Mouse (Mus musculus): Measurements from ENCODE around the gene Ifitm3.
A peak's percentile ranks its signal among the peaks of the same experiment; 100 is the strongest.
"Not testable (repeated sequence)": the region's sequence is repeated elsewhere in the genome, so short reads cannot be mapped to it uniquely, and the experiment has no call there.

The Ifitm3 gene

DNA sequence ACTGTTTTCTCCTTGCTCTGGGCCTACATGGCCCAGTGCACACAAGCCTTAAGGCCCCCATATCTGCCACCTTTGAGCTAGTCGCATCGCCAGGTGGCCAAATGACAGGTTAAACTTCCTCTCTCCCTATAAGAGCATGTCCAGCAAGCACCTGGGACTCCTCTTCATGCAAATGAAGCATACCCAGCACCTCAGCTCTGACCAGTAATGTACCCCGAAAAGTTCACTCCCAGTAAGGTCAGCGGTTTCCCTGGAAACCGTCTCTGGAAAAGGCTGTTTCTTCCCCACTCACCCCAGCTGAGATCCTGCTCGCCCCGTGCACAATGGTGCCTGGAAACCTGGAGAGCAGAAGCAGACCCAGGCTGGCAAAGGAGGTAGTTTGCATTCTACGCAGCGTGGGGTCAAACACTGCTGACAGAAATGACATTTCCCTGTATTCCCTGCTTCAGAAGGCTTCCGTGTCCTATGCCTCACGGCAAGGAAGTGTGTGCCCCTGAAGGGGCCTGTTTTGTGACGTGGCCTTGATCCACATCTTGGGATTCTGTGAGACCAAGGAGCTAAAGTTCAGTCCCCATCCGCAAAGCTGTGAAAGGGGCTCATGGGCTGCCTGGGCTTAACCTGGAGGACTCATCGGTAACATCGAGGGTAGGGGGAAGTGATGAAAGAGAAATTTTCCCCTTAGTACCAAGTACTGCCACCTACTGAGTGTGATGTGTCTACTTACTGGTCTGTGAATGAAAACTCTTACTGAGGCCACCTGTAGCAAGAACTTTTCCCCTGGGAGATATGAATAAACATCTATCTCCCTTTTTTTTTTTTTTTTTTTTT, 9.5 kb downstream of the Ifitm3 start:
- DNase-seq (ENCODE audit: low read depth, low spot score) = no peak

- DNase-seq (ENCODE audit: low read depth, low spot score) = no peak
Observed at GRCm38 (mm10) chr7:140998853-140999700, 11.5 kb downstream of the Ifitm3 start.

GRCm38 (mm10) chr7:140997817-140998216, 12.8 kb downstream of the Ifitm3 start:
- DNase-seq (ENCODE audit: low read depth, low spot score) = no peak

DNA sequence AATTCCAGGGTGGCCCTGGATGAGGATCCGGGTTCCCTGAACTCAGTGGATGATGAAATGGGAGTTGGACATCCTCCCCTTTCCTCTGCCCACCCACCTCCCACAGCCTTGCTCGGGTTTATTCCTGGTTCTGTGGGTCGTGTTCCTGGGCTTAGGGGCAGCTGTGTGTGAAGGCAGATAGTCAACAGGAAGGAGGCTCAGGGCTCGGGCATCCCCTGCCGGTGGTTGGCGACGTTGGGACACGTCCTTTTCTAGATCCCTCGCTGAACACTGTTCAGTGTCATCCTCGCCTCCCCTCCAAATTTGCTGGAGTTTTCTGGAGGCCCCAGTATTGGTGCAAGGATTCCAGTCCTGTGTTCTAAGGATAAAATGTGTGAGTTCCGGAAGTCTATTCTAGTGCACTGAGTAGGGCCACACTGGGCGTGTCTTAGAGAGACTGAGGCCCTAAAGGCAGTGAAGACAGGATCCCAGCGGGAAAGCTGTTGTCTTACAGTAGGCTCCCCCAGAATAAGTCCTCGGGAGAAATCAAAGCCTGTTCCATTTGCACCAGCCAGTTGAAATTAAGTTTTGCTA, 19.4 kb downstream of the Ifitm3 start:
- no peak for DNase-seq (ENCODE audit: low read depth, low spot score)

DNA sequence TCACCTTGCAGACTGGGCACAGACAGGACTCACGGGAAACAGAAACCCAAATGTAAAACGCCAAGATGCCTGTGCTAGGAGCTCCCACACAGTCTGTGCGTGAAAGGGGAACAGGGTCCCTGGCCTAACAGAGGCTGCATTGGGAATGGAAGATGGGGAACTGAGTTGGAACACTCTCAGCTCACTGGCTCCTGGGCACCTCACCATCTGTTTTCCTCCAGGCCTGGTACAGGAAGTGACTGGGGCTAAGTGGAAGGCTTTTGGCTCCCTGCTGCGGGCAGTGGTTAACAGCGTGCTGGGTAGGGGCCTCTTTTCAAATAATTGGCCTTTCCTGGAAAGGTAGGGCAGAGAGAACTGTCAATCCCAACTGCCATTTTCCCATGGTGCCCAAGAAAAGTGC, 19.9 kb downstream of the Ifitm3 start:
- no peak for DNase-seq (ENCODE audit: low read depth, low spot score)

- DNase-seq (ENCODE audit: low read depth, low spot score) = no peak
Observed at GRCm38 (mm10) chr7:140990185-140990584, 20.4 kb downstream of the Ifitm3 start.

DNA sequence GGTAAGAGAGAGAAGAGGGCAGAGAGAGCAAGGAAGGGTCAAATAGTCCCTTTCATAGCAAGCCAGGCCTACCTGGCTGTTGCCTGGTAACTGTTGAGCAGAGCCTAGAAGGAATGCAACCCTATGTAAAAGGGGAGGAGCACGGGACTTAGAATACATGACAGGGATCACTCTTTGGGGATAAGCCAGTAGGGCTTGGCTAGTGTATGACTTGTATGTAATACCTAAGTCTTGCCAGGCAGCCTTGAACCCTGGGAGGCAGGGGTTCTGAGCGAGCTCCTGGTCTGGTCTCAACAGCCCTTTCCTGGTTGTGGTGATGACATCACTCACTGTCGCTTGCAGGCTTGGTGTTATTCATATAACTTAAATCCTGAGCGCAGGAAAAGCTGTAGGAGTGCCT, 21.5 kb downstream of the Ifitm3 start:
- no peak for DNase-seq (ENCODE audit: low read depth, low spot score)

GRCm38 (mm10) chr7:140987182-140988138, 23.1 kb downstream of the Ifitm3 start:
- DNase-seq (ENCODE audit: low read depth, low spot score) = no peak

DNA sequence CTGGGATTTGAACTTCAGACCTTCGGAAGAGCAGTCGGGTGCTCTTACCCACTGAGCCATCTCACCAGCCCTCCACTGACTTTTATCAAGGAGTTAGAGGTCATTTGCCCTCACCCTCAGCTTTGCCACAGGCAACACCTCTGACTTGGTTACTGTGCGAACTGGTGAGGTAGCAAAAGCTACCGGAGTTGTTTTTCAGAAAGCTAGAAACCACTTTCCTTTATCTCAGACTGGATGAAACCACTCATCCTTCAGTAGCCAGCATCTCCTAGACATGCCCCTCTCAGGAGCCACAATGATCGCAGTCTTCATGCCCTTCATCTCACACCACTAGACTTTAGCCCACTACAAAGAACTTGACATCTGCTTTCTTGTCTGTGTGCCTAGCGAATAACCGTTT, 27.6 kb downstream of the Ifitm3 start:
- DNase-seq (ENCODE audit: low read depth, low spot score) = no peak

- no peak for DNase-seq (ENCODE audit: low read depth, low spot score)
Observed at GRCm38 (mm10) chr7:140981704-140982103, 28.9 kb downstream of the Ifitm3 start.

GRCm38 (mm10) chr7:140976720-140977119, 33.9 kb downstream of the Ifitm3 start:
- not testable (repeated sequence) for DNase-seq (ENCODE audit: low read depth, low spot score)

- no peak for DNase-seq (ENCODE audit: low read depth, low spot score)
Observed at GRCm38 (mm10) chr7:140975465-140975864, 35.1 kb downstream of the Ifitm3 start.

GRCm38 (mm10) chr7:140974940-140975339, 35.6 kb downstream of the Ifitm3 start:
- DNase-seq (ENCODE audit: low read depth, low spot score) = no peak

DNA sequence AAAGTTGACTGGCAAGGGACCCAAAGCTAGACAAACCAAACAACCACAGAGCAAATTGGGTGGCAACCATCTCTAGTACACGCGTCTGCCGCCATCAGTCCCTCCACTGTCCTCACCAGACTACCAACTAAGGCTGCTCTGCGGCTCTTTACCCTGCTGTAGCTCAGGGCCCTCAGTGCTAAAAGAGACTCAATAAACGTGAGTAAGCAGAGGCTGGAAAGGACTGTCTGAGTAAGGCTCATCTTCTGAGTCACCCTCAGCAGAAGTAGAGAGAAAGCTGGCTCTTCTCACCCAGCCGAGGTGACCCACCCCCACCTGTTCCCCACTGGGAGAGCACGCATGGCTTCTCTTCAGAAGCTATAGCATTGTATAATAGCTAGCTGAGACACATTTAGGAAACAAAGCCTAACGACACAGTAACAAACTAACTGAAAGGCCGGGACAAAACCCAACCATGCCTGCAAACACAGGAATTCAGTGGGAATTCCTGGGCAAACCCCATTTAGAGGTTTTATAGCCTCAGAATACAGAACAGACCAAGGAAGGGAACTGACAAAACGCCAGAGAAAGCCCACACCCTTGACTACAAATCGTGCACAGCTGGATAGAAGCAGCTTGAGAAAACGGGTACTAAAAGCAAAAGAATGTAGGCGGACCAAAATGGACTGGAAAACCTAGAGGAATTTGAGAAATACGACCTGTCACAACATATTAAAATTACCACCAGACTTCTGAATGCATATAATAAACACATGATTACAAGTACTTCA, 37.0 kb downstream of the Ifitm3 start:
- DNase-seq (ENCODE audit: low read depth, low spot score) = peak; percentile 62

DNA sequence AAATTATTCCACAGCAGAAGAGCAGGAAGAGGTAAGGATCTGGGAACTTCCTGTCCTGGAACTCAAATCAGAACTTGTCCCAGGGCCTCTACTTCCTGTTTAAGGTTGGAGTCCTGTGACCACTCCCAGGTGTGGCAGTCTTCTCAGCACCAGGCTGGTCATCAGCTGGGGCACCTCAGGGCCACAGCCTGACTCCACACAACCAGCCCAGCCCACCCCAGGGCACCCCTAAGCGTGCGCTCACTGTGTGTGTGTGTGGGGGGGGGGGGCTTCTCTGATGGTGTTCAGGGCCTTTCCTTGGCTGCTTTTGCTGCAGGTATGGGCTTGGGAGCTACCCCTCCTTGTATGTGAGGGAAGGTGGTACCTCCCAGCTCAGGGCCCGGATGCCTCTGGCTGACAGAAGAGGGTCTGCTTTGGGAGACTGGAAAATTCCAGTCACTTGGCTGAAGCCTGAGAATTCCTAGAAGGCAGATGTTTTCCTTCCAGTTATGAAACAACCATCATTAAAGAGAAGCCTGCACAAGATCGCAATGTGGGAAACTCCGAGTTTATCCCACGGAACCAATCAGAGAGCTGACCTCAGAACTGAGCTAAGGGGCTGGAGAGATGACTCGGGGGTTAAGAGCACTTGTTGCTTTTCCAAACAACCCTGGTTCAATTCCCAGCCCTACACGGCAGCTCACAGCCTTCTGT, 38.9 kb downstream of the Ifitm3 start:
- no peak for DNase-seq (ENCODE audit: low read depth, low spot score)

DNA sequence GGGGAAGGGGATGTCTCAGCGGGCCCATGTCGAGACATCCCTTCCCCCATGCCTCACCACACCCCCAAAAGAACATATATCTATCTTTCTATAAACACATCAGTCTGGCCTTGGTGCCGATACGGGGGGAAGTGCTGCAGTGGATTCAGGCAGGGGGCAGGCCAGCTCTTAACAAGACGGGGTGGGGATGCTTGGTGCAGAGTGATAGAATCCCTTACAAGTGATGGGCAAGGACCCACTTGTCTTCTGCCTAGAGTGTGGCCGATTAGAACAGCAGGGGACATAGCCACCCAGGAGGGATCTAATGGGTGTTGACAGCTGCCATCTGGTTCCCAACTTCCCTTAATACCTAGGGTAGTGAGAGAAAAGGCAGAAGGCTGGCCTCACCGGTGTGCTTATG, 39.6 kb downstream of the Ifitm3 start:
- no peak for DNase-seq (ENCODE audit: low read depth, low spot score)

DNA sequence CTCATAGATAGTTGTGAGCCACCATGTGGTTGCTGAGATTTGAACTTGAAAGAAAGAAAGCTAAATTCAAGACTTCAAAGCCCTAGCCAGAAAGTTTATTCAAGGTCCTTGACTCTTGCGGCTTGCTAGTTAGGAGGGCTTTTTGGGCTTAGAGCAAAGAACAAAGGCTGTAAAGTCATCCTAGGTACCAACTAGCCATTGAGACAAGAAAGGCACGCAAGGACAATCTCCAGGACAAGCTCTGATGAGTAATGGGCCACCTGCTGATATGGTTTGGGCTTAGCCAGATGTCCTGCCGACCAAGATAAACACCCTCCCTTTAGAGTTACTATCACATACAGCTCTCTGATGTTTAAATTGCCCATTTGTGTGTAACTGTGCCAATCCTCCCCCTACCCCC, 41.9 kb downstream of the Ifitm3 start:
- DNase-seq (ENCODE audit: low read depth, low spot score) = peak; percentile 56

GRCm38 (mm10) chr7:140967862-140968591, 42.5 kb downstream of the Ifitm3 start:
- peak; percentile 92 for DNase-seq (ENCODE audit: low read depth, low spot score)

GRCm38 (mm10) chr7:140966921-140967320, 43.6 kb downstream of the Ifitm3 start, which contains the start of gene Ifitm1:
TSS of gene Ifitm1 (plus strand) at chr7:140967221.
- no peak for DNase-seq (ENCODE audit: low read depth, low spot score)
